In genomic region chr3:109932261-109932660, GRCm38 (mm10) we compare ENCODE assay signal across 11 mouse cellular contexts.
DNase-seq lines count a peak whose midpoint lies in the region; ATAC-seq and TF ChIP-seq lines count a peak whose summit lies in the region.
"Had no signal": no experiment of that assay in that cellular context is flagged by ENCODE, and none has a peak within 500 bp of the region (broad histone marks: within the 10 kb centered on the region; RNA-seq: fewer than 3 reads in every experiment).

No protein-coding gene starts in this region.

- no peaks in the 10 kb centered on the region for H3K4me1 ChIP-seq in midbrain, postnatal 0 days (ENCODE audit: insufficient read depth, low read length)
- no peaks in the 10 kb centered on the region for H3K4me1 ChIP-seq in midbrain, embryonic 14.5 days (ENCODE audit: control insufficient read depth, insufficient read depth, low read length)
- H3K4me1 ChIP-seq: neural tube, embryonic 12.5 days had no signal

- no peak overlapping the region for H3K27ac ChIP-seq in midbrain, postnatal 0 days (ENCODE audit: low read depth, low read length)
- H3K27ac ChIP-seq in midbrain, embryonic 14.5 days (replicated peaks; ENCODE audit: low read depth, low read length), result no peak overlapping the region
- H3K27ac ChIP-seq: neural tube, embryonic 12.5 days had no signal

- no peaks in the 10 kb centered on the region for H3K9me3 ChIP-seq in midbrain, postnatal 0 days (ENCODE audit: low read length)
- H3K9me3 ChIP-seq in midbrain, embryonic 14.5 days (ENCODE audit: control insufficient read depth, low read length), result no peaks in the 10 kb centered on the region
- H3K9me3 ChIP-seq: neural tube, embryonic 12.5 days had no signal

- no peak overlapping the region for H3K4me2 ChIP-seq in midbrain, postnatal 0 days (ENCODE audit: low read depth, low read length, poor library complexity, severe bottlenecking)
- H3K4me2 ChIP-seq in midbrain, embryonic 14.5 days (ENCODE audit: low read length), result no peak overlapping the region
- H3K4me2 ChIP-seq: neural tube, embryonic 12.5 days had no signal

- no peaks in the 10 kb centered on the region for H3K36me3 ChIP-seq in midbrain, postnatal 0 days (ENCODE audit: insufficient read depth, low read length)
- H3K36me3 ChIP-seq in midbrain, embryonic 14.5 days (ENCODE audit: control insufficient read depth, insufficient read depth, low read length), result no peaks in the 10 kb centered on the region
- H3K36me3 ChIP-seq: neural tube, embryonic 12.5 days had no signal

- no peak overlapping the region for H3K4me3 ChIP-seq in midbrain, postnatal 0 days (ENCODE audit: low read depth, low read length)
- no peak overlapping the region for H3K4me3 ChIP-seq in midbrain, embryonic 14.5 days (replicated peaks; ENCODE audit: low read depth, low read length)
- H3K4me3 ChIP-seq: neural tube, embryonic 12.5 days had no signal

- intact Hi-C loops in heart, postnatal 10 days (cut with DNase I), result no loop called here

- TF ChIP-seq CTCF in midbrain, postnatal 0 days (IDR thresholded peaks at IDR 0.05), result no peak

- H3K9ac ChIP-seq in midbrain, postnatal 0 days (replicated peaks; ENCODE audit: low read length, poor library complexity, severe bottlenecking), result no peak overlapping the region
- H3K9ac ChIP-seq in midbrain, embryonic 14.5 days (replicated peaks; ENCODE audit: low read length), result no peak overlapping the region
- H3K9ac ChIP-seq: neural tube, embryonic 12.5 days had no signal

- 80% methylated on average over 8 of the region's 8 CpGs for WGBS in midbrain, postnatal 0 days
- 79% methylated on average over 8 of the region's 8 CpGs for WGBS in midbrain, embryonic 14.5 days

- peak; percentile 55 to 63 for DNase-seq in frontal cortex, adult 2 months (ENCODE audit: extremely low spot score in 1 of 2, low spot score in 1 of 2)
- DNase-seq in frontal cortex, postnatal 14 days (ENCODE audit: low spot score in 2 of 2), result no peak
- peak; percentile 32 for DNase-seq in midbrain, postnatal 0 days (ENCODE audit: low spot score)
- no peak for DNase-seq in midbrain, embryonic 14.5 days
- peak; percentile 50 to 63 for DNase-seq in heart, postnatal 10 days
- peak; percentile 17 to 41 for DNase-seq in right cerebral cortex, postnatal 36 days (ENCODE audit: low spot score in 2 of 2)
- no peak for DNase-seq in thymus, postnatal 10 days (ENCODE audit: low spot score in 2 of 2)
- DNase-seq in spleen, postnatal 14 days (ENCODE audit: low spot score in 2 of 2), result no peak
- DNase-seq: kidney, adult 9 months had no signal

- H3K27me3 ChIP-seq in midbrain, postnatal 0 days (ENCODE audit: insufficient read depth, low read length), result no peaks in the 10 kb centered on the region
- H3K27me3 ChIP-seq in midbrain, embryonic 14.5 days (ENCODE audit: control insufficient read depth, insufficient read depth, low read length), result no peaks in the 10 kb centered on the region
- H3K27me3 ChIP-seq: neural tube, embryonic 12.5 days; Patski had no signal

- ATAC-seq in midbrain, postnatal 0 days (ENCODE audit: low FRiP score), result no peak
- no peak for ATAC-seq in midbrain, embryonic 14.5 days (ENCODE audit: low FRiP score, low TSS enrichment)
- ATAC-seq: Patski had no signal

Comparison
In these comparisons a context has a peak if more than half of its experiments do, and no peak if none do; other contexts are left out.
1. DNase-seq: peak in frontal cortex, adult 2 months (2 of 2), midbrain, postnatal 0 days (single experiment), heart, postnatal 10 days (2 of 2) and right cerebral cortex, postnatal 36 days (2 of 2); none in frontal cortex, postnatal 14 days (0 of 2), midbrain, embryonic 14.5 days (single experiment), thymus, postnatal 10 days (0 of 2) and spleen, postnatal 14 days (0 of 2).